In the genomic region with DNA sequence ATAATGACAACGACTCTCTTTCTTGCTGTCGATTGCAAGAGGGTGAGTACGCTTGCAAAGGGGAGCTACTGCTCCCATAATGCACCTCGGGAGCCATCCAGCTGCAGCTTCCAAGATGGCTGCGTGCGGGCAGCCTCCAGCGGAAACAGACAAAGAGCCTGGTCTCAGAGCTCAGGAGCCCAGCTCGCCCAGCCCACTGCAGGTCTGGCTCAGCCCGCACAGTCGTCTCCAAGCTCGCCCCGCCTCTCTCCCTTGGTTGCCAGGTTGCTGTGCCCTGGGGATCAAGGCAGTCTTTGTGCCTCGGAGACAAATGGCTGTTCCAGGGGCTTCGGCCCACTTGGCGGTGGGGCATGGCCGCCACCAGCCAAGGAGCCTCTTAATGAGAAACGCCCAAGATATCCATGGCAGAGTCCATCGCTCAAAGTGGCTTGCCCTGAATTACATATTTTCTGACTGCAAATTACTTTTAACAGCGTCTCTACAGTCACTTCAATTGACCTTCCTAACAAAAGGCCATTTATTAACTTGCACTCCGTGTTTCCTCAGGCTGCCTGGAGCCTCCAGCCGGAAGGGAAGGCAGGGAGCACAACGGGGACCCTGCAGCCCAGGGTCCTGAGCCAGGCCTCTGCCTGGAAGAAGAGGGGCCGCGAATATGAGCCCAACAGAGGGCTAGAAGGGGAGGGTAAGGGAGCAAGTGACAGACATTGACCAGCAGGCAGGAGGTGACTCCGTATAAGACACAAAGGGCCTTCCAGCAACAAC, we compare ENCODE assay signal across 8 mouse cellular contexts. TPM values are rescaled to one million over a fixed set of nuclear protein-coding genes. Genes with fewer than 3 reads are reported as not detected.
DNase-seq lines count a peak whose midpoint lies in the region; ATAC-seq and TF ChIP-seq lines count a peak whose summit lies in the region.

No protein-coding gene starts in this region.

- peak overlapping the region; percentile 60 for H3K27ac ChIP-seq in intestine, embryonic 14.5 days (ENCODE audit: low read depth)
- H3K27ac ChIP-seq in midbrain, embryonic 13.5 days: peak overlapping the region; percentile 98
- peak overlapping the region; percentile 53 for H3K27ac ChIP-seq in stomach, postnatal 0 days (replicated peaks)

- WGBS in intestine, embryonic 14.5 days: 23% methylated on average over 25 of the region's 25 CpGs
- 5% methylated on average over 25 of the region's 25 CpGs for WGBS in midbrain, embryonic 13.5 days
- 32% methylated on average over 24 of the region's 25 CpGs for WGBS in stomach, postnatal 0 days

- no peak overlapping the region for H3K9ac ChIP-seq in intestine, embryonic 14.5 days (ENCODE audit: low read length)
- peak overlapping the region; percentile 52 for H3K9ac ChIP-seq in midbrain, embryonic 13.5 days (replicated peaks)
- H3K9ac ChIP-seq in stomach, postnatal 0 days (ENCODE audit: low read length): peak overlapping the region; percentile 41

- peaks cover 20% of the 10 kb centered on the region for H3K36me3 ChIP-seq in intestine, embryonic 14.5 days (ENCODE audit: control insufficient read depth, insufficient read depth, low read length)
- peaks cover 30% of the 10 kb centered on the region for H3K36me3 ChIP-seq in midbrain, embryonic 13.5 days
- H3K36me3 ChIP-seq in stomach, postnatal 0 days (ENCODE audit: control insufficient read depth, insufficient read depth, low read length): no peaks in the 10 kb centered on the region

- peak overlapping the region; percentile 33 for H3K4me2 ChIP-seq in intestine, embryonic 14.5 days (ENCODE audit: low read length)
- peak overlapping the region; percentile 33 for H3K4me2 ChIP-seq in midbrain, embryonic 13.5 days (replicated peaks)
- peak overlapping the region; percentile 44 for H3K4me2 ChIP-seq in stomach, postnatal 0 days (replicated peaks; ENCODE audit: low read depth)

- H3K9me3 ChIP-seq in intestine, embryonic 14.5 days (ENCODE audit: control insufficient read depth, low read length): 0 out of 2 replicates have a peak, but pooled peaks cover 3% of the 10 kb centered on the region
- H3K9me3 ChIP-seq in midbrain, embryonic 13.5 days: no peaks in the 10 kb centered on the region
- H3K9me3 ChIP-seq in stomach, postnatal 0 days (ENCODE audit: control insufficient read depth, low read length): no peaks in the 10 kb centered on the region

- ATAC-seq in intestine, embryonic 14.5 days (replicated peaks; ENCODE audit: low FRiP score, low TSS enrichment, low read depth): peak; percentile 63
- ATAC-seq in midbrain, embryonic 13.5 days: peak; percentile 94
- ATAC-seq in stomach, postnatal 0 days (ENCODE audit: low FRiP score, low TSS enrichment): peak; percentile 65

- no peak for TF ChIP-seq EP300 in stomach, postnatal 0 days (optimal IDR thresholded peaks at IDR 0.05)

- peaks cover 41% of the 10 kb centered on the region for H3K4me1 ChIP-seq in intestine, embryonic 14.5 days (replicated peaks; ENCODE audit: control insufficient read depth, insufficient read depth, low read length)
- H3K4me1 ChIP-seq in midbrain, embryonic 13.5 days (replicated peaks): peaks cover 74% of the 10 kb centered on the region
- H3K4me1 ChIP-seq in stomach, postnatal 0 days (replicated peaks; ENCODE audit: control insufficient read depth, insufficient read depth): peaks cover 8% of the 10 kb centered on the region; the same call in 1 of the 2 replicates

- no peaks in the 10 kb centered on the region for H3K27me3 ChIP-seq in intestine, embryonic 14.5 days (replicated peaks; ENCODE audit: control insufficient read depth, insufficient read depth, low read length)
- H3K27me3 ChIP-seq in midbrain, embryonic 13.5 days: no peaks in the 10 kb centered on the region
- H3K27me3 ChIP-seq in stomach, postnatal 0 days (ENCODE audit: control insufficient read depth, insufficient read depth, low read length): no peaks in the 10 kb centered on the region

- peak; percentile 83 for DNase-seq in adrenal gland, postnatal 14 days
- peak; percentile 92 for DNase-seq in embryo, embryonic 10 days (ENCODE audit: low spot score)
- peak; percentile 18 to 47 for DNase-seq in gastrocnemius, adult 8-10 months (ENCODE audit: low spot score in 2 of 2)
- peak; percentile 76 for DNase-seq in intestine, embryonic 14.5 days (ENCODE audit: low spot score)
- DNase-seq in left cerebral cortex, adult 8-10 months (ENCODE audit: low spot score in 2 of 2): peak; percentile 40 to 85
- peak; percentile 72 for DNase-seq in stomach, postnatal 0 days (ENCODE audit: low spot score)
- no peak for DNase-seq in urinary bladder, postnatal 10 days (ENCODE audit: low spot score)

- no peak for TF ChIP-seq CTCF in stomach, postnatal 0 days (IDR thresholded peaks at IDR 0.05; ENCODE audit: low read depth)

- H3K4me3 ChIP-seq in intestine, embryonic 14.5 days (ENCODE audit: low read depth, low read length): no peak overlapping the region
- no peak overlapping the region for H3K4me3 ChIP-seq in midbrain, embryonic 13.5 days (replicated peaks)
- 0 out of 2 replicates have a peak overlapping the region, but pooled peaks have one; percentile 13 for H3K4me3 ChIP-seq in stomach, postnatal 0 days (ENCODE audit: low read depth, low read length)

RNA-seq across cellular contexts. Expression of a gene that starts 11.0 kb away (rescaled TPM):
- total RNA-seq in adrenal gland, postnatal 14 days (2021): 17.7 and 19.0 TPM in 2 replicates
- 10 to 100 TPM; 31.9 to 41.4 (median 34.4) TPM for total RNA-seq in gastrocnemius, adult 8-10 months (2022)
- 13.2 and 14.0 TPM in 2 replicates for polyA plus RNA-seq in intestine, embryonic 14.5 days (2014; fragmentation: Nextera tagmentation; extraction: Ambion mirVana)
- 10 to 100 TPM; 76.9 to 87.4 (median 79.7) TPM for total RNA-seq in left cerebral cortex, adult 8-10 months (2022)
- 68.1 and 73.0 TPM in 2 replicates for polyA plus RNA-seq in midbrain, embryonic 13.5 days (2015; fragmentation: Nextera tagmentation; extraction: Ambion mirVana)
- 10.2 and 11.3 TPM in 2 replicates for polyA plus RNA-seq in stomach, postnatal 0 days (2015; fragmentation: Nextera tagmentation; extraction: Ambion mirVana)
